Mouse (Mus musculus): ENCODE measurements at regions not wholly inside any gene's neighbourhood (a gene's known extent, or its start where the extent isn't known, plus 50 kb on each side); places are given as distances from the start of the nearest gene placed in this dataset.

GRCm38 (mm10) chr3:34764559-34764958 lies 114.4 kb downstream of the Sox2 start:
- no peak for DNase-seq (ENCODE audit: low read depth, low spot score)

DNA sequence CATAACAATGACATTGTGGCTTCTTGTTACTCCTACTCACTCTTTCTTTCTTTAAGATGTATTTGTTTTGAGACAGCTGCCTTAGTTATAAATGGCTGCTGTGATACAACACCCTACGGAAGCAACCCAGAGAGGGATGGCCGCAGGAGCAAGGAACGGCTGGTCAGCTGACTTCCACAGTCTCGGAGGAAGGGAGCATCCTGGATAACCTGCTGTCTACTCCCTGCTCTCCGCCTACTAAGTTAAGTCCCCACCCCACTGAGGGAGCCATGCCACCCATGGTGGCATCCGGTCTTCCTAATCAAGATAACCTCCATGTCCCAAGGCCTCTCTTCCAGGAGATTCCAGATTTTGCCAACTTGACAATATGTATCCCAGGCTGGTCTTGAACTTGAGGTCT lies 114.9 kb downstream of the Sox2 start:
- DNase-seq (ENCODE audit: low read depth, low spot score) = no peak

DNA sequence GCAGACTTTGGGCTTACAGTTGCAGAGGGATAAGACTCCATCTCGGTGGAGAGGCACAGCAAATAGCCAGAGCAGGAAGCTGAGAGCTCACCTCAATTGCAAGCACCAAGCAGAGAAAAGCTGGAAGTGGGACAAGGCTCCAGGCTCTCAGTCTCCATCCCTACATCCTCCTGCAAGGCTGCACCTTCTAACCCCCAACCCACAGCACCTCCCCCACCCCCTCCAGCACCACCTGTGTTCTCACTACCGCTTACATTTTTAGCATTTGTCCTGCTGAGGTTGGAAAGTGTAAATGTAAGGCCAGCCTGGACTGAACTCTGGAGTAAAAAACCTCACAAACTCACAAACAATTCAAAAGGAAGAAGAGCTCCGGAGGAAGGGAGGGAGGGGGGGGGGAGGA lies 119.6 kb downstream of the Sox2 start:
- no peak for DNase-seq (ENCODE audit: low read depth, low spot score)

DNA sequence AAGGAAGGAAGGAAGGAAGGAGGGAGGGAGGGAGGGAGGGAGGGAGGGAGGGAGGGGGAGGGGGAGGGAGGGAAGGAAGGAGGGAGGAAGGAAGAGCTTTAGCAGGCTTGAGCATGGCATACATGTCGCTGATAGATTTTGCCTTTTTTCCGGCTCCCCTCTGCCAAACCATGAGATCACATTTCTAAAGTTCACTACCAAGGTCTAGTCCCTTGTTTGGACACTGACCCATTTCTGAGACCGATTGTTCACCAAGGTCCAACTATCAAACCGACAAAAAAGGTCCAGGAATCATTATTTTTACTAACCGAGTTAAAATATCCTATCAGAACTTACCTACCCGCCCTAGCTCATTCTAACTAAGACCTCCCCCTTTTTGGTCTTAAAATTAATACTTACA lies 120.1 kb downstream of the Sox2 start:
- no peak for DNase-seq (ENCODE audit: low read depth, low spot score)

- no peak for DNase-seq (ENCODE audit: low read depth, low spot score)
Observed at GRCm38 (mm10) chr3:34772035-34772434, 121.8 kb downstream of the Sox2 start.

DNA sequence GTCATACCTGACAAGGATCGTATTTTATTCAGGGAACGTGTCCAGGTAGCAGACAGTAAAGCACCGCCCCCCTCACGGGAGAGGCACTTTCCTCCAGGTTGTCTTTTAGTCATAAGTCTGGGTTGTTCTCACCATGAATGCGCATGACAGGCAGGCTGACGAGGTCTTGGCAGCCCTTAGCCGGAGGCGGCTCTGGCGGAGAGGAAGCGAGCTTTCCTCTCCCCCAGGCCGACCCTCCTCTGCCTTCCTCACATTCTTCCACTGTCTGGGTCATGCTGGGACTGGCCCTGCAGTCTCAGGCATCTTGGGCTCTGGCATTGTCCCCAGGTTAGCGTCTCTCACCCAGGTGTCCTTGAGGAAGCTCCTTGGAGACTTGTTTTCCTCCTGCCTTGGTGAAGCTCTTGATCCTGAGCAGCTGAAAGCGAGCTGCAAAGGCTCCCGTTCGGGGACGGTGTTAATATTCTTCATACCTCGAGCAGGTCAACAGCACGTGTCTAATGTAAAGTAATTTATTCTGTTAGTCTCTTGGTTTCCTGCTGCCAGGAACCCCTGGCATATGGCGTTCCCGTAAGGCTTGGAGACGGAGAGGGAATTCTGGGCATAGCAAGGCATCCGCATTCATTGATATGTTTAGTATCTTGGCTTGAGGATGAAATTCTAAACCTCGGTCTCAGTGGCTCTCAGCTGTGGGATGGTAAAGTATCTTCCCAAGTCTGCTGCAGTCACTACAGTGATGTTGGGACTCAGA lies 123.6 kb downstream of the Sox2 start:
- no peak for DNase-seq (ENCODE audit: low read depth, low spot score)

DNA sequence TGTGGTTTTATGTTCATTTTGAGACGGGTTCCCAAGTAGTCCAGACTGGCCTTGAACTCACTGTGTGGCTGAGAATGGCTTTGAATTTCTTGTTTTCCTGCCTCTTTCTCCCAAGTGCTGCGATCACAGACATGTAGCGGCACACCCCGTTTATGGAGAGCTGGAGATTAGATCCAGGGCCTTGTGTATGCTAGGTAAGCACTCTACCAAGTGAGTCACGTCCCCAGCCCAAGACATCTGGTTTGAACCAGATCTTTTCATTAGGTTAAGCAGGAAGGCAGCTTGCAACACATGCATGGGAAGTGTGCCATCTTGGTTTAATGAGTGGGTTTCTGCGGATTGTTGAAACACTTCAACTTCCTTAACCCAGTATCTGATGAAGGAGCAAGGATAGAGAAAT lies 131.6 kb downstream of the Sox2 start:
- no peak for DNase-seq (ENCODE audit: low read depth, low spot score)

DNA sequence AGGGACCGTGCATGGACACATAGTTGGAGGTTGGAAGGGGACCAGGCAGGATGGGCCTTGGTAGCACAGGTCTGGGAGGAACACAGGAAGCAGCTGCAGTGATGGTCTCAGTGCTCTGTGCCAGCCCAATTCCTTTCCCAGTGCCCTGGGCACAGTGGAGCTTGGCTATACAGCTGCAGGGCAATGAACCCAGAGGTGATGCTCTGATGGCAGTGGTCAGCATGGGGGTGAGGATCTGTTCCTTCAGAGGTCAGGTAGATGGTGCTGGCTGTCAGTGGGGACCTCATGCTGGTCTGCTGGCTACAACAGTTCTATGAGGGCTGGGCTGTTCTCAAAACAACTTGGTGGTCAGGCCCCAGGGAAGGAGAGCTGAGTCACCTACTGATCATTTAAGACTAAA lies 133.2 kb downstream of the Sox2 start:
- DNase-seq (ENCODE audit: low read depth, low spot score) = no peak

- no peak for DNase-seq (ENCODE audit: low read depth, low spot score)
Observed at GRCm38 (mm10) chr3:34787211-34787610, 137.0 kb downstream of the Sox2 start.

DNA sequence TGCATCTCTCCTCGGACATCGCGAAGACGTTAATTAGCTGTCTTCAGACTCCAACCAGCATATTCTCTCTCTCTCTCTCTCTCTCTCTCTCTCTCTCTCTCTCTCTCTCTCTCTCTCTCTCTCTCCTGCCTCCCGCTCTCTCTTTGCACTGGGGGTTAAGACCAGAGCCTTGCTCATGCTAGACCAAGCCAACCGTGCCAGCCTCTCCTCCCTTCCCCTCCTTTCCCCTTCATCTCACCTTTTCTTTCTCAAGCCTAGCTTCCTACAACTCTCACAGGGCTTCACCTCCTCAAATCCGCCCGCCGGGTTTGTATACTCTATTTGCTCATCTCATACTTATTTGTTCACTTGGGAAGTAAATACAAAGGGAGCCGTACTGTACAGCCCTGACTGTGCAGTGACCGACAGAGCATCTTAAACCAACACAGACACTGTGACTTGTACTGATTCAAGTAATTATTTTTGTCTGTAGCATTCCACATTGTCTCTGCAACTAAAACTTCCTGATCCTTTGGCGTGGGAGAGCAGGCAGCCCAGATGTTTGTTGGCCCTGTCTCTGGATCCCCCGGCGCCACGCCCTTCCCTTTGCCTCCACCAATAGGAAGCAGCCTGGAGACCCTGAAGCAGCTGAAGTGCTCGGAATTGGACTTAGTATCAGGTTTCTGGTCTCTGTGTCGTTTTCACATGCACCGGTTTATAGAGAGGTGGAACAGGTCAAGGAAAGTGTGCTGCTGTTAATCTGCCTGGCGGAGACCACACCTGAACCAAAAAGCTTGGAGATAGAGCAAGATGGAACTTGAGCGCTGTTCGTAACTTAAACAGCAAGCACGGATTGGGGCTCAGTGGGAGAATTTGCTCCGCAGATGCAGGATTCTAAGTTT lies 145.1 kb downstream of the Sox2 start:
- peak; percentile 65 for DNase-seq (ENCODE audit: low read depth, low spot score)

- no peak for DNase-seq (ENCODE audit: low read depth, low spot score)
Observed at GRCm38 (mm10) chr3:34795984-34796266, 145.7 kb downstream of the Sox2 start.

DNA sequence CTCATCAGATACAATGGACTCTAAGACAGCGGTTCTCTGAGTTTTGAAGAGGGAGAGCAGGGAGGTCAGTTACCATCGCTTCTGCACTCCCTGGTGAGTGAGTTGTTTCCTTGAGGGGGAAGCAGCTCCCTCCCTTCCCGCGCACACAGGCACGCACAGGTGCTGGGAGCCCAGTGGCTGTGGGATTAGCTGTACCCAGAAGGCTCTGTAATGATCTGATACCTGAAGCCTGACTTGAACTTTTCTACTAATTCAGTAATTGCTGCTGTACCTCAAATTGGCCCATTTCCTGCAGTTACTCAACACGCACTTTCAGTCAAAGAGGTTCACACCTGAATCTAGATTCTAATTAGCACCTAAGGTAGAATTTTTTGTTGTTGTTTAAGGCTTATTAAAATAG lies 158.6 kb downstream of the Sox2 start:
- no peak for DNase-seq (ENCODE audit: low read depth, low spot score)

- no peak for DNase-seq (ENCODE audit: low read depth, low spot score)
Observed at GRCm38 (mm10) chr3:34811753-34812152, 161.5 kb downstream of the Sox2 start.

DNA sequence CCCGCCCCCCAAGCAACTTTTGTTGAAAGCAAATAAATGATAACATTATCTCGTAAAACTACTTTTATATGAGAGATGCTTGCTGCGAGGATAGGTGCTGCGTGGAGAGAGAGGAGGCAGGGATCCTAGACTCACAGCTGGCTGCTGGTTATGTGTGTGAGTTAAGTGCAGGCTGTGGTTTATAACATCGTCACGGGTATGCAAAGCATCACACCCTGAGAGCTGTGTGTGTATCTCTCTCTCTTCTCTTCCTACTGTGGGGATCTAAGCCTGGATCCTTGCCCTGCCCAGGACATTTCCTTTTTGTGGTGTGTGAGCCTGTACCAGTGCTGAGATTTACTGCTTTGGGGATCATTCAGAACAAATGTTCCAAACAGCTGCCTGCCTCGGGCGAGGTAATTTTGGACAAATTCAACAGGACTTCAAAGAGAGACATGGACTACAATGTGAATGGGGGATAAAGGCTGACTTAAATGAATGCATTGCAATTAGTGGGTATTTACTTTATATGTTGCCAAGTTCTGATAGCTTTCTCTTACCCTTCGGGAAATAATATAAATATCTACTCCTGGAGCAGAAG lies 162.9 kb downstream of the Sox2 start:
- no peak for DNase-seq (ENCODE audit: low read depth, low spot score)

DNA sequence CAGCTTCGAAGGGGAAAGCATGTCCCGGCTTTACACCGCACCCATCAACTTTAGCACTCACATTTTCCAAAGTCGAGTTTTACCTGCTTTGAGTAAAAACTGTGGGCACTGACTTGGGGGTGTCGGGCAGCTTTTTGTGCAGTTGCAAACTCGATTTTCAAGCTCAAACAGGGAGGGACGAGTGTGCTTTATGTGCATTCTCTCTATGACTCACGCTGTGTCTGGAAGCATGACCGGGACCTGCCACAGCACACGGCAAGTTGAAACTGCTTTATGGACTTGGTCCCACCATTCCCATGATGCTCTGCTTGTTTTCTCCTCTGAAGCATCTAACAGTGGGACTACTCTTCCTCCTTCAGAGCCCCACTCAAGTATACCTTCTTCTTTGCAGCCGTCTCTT lies 174.8 kb downstream of the Sox2 start:
- DNase-seq (ENCODE audit: low read depth, low spot score) = no peak

- DNase-seq (ENCODE audit: low read depth, low spot score) = no peak
Observed at GRCm38 (mm10) chr3:34826396-34826795, 176.2 kb downstream of the Sox2 start.

DNA sequence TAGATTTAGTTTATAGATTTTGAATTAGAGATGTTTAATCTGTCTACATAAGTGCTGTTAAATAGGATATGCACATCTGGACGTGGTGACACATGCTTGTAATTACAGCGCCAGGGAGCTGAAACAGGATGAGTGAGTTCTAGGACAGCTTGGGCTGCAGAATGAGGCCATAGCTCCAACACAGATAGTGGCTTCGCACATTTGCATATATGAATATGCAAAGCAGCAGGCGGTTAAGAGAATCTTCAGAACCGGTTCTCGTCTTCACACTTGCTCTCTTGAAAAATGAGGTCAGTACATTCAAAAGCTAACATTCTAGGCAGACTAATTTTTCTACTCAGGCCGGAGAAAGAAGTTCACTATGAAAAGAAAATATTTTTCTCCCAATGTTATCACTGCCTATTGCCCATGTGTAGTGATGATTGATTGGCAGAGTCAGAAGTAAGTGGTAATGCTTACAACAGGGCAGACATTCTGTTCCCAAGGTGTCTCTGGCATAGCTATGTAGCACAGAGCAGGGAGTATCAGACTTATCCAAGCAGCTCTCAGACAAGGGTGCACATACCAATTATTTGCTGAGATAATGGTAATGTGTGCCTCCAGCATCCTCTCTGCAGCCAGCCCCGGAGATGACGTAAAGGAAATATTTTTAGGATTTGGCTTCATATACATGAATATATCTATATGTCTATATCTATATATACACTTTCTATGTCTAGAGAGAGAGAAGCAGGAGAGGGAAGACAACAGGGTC lies 178.4 kb downstream of the Sox2 start:
- no peak for DNase-seq (ENCODE audit: low read depth, low spot score)

DNA sequence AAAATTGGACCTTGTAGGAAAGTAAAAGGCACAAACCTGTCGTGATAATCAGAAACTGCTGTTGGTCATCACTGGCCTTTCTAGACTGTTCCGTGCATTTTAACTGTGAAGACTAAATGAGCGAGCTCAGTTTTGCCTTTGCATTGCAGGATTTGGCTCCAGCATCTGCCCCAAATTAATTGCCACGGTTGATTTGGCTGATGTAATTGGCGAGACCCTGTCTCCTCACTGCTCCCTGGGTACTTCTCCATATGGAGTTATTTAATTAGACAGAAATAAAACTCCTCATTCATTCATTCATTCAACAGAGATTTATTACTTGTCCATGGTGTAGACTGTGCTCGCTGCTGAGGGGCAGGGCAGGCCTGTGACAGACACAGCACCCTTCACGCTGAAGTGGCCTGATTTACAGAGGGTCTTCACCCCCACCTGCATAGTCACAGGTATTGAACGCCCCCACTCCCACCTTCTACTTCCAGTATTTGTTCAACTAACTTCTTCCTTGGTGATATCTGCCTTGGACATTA lies 186.6 kb downstream of the Sox2 start:
- no peak for DNase-seq (ENCODE audit: low read depth, low spot score)

GRCm38 (mm10) chr3:34837644-34838332 lies 187.6 kb downstream of the Sox2 start:
- no peak for DNase-seq (ENCODE audit: low read depth, low spot score)

GRCm38 (mm10) chr3:34860877-34861649 lies 210.9 kb downstream of the Sox2 start:
- no peak for DNase-seq (ENCODE audit: low read depth, low spot score)
